Mouse (Mus musculus) embryonic stem cell, embryonic (primary cell): ENCODE data around the gene Parg.

Source experiments
- CTCF ChIA-PET, 4 experiments: fragments of 300-600 bp in 2 of 4; fragments of 350-600 bp in 2 of 4; sonication (Branson Sonifier 250); formaldehyde crosslinking; loops; one replicate each; lab custom pipeline; 2022; ENCODE audit warnings: inconsistent platforms in 2 of 4; lab: Charles Lee
- POLR2A ChIA-PET, 4 experiments: fragments of 300-600 bp in 2 of 4; fragments of 350-600 bp in 2 of 4; sonication (Branson Sonifier 250); formaldehyde crosslinking; loops; one replicate each; lab custom pipeline; 2022; ENCODE audit warnings: antibody characterized with exemption in 4 of 4, inconsistent platforms in 1 of 4; lab: Charles Lee

Gene Parg

GRCm38 (mm10) chr14:32228996-32229395, 27.2 kb downstream of the Parg start:
- POLR2A ChIA-PET = interaction anchor here in 2 of 4 experiments (0.9 to 1.5 kb wide), 7 partner anchors 13 to 249 kb away, joined by 3 to 6 read pairs (median 3); no protein-coding TSS in a partner anchor
- CTCF ChIA-PET = interaction anchor here in 3 of 4 experiments (0.6 to 2.8 kb wide), 22 partner anchors 8 to 333 kb away, joined by 3 to 10 read pairs (median 4); partner anchors contain the start of gene Slc18a3 (in 1 of the 3)

- CTCF ChIA-PET = no interaction called here
Observed at GRCm38 (mm10) chr14:32242401-32242800, 40.7 kb downstream of the Parg start.

GRCm38 (mm10) chr14:32246019-32246418, 44.3 kb downstream of the Parg start:
- CTCF ChIA-PET = interaction anchor here in 1 of 4 experiments (0.6 kb wide), 1 partner anchor 586 kb away, joined by 3 read pairs; no protein-coding TSS in a partner anchor

More at GRCm38 (mm10) chr14:32242401-32242800, 40.7 kb downstream of the Parg start:
- POLR2A ChIA-PET = interaction anchor here in 2 of 4 experiments (1.0 to 1.3 kb wide), 2 partner anchors 14 kb away, joined by 3 read pairs; no protein-coding TSS in a partner anchor

GRCm38 (mm10) chr14:32249616-32250015, 47.9 kb downstream of the Parg start:
- ChIA-PET CTCF (no interaction called here), POLR2A (interaction anchor here in 1 of 4 experiments (1.1 kb wide), 1 partner anchor 48 kb away, joined by 4 read pairs; no protein-coding TSS in a partner anchor)

More at GRCm38 (mm10) chr14:32246019-32246418, 44.3 kb downstream of the Parg start:
- POLR2A ChIA-PET = interaction anchor here in 1 of 4 experiments (0.6 kb wide), 1 partner anchor 80 kb away, joined by 3 read pairs; no protein-coding TSS in a partner anchor

GRCm38 (mm10) chr14:32260830-32261229, 59.1 kb downstream of the Parg start:
- ChIA-PET POLR2A (interaction anchor here in 1 of 4 experiments (1.5 to 1.7 kb wide), 2 partner anchors 9 to 10 kb away, joined by 4 to 8 read pairs; no protein-coding TSS in a partner anchor), CTCF (no interaction called here)

- POLR2A ChIA-PET = no interaction called here
- CTCF ChIA-PET = no interaction called here
Observed at GRCm38 (mm10) chr14:32261741-32262140, 60.0 kb downstream of the Parg start.

- ChIA-PET CTCF (interaction anchor here (0.5 to 1.8 kb wide), 10 partner anchors 40 to 213 kb away, joined by 3 to 6 read pairs (median 4); partner anchors contain the start of gene Chat (in 1 of the 4)), POLR2A (interaction anchor here in 3 of 4 experiments (0.6 to 3.1 kb wide), 7 partner anchors 9 to 79 kb away, joined by 3 to 8 read pairs (median 4); no protein-coding TSS in a partner anchor)
Observed at GRCm38 (mm10) chr14:32268999-32269398, 67.2 kb downstream of the Parg start.

GRCm38 (mm10) chr14:32269589-32269988, 67.8 kb downstream of the Parg start:
- ChIA-PET CTCF (interaction anchor here (1.0 to 1.8 kb wide), 8 partner anchors 41 to 212 kb away, joined by 3 to 6 read pairs (median 4); partner anchors contain the start of gene Chat (in 1 of the 4)), POLR2A (interaction anchor here in 3 of 4 experiments (0.6 to 3.1 kb wide), 6 partner anchors 9 to 48 kb away, joined by 3 to 8 read pairs (median 4); no protein-coding TSS in a partner anchor)

GRCm38 (mm10) chr14:32301622-32302021, 99.9 kb downstream of the Parg start:
- ChIA-PET POLR2A (interaction anchor here in 3 of 4 experiments (0.6 to 3.7 kb wide), 12 partner anchors 8 to 139 kb away, joined by 3 to 18 read pairs (median 6); no protein-coding TSS in a partner anchor), CTCF (no interaction called here)

GRCm38 (mm10) chr14:32302423-32302822, 100.7 kb downstream of the Parg start:
- ChIA-PET POLR2A (interaction anchor here in 3 of 4 experiments (0.6 to 3.7 kb wide), 8 partner anchors 9 to 102 kb away, joined by 3 to 18 read pairs (median 8); no protein-coding TSS in a partner anchor), CTCF (interaction anchor here in 1 of 4 experiments (0.5 kb wide), 1 partner anchor 347 kb away, joined by 3 read pairs; no protein-coding TSS in a partner anchor)

GRCm38 (mm10) chr14:32304921-32305320, 103.2 kb downstream of the Parg start:
- POLR2A ChIA-PET = interaction anchor here in 3 of 4 experiments (1.1 to 2.6 kb wide), 3 partner anchors 13 kb away, joined by 3 to 8 read pairs (median 4); no protein-coding TSS in a partner anchor
- CTCF ChIA-PET = no interaction called here

GRCm38 (mm10) chr14:32309876-32310275, 108.1 kb downstream of the Parg start:
- CTCF ChIA-PET = interaction anchor here in 3 of 4 experiments (0.6 to 1.7 kb wide), 11 partner anchors 8 to 171 kb away, joined by 3 to 5 read pairs (median 3); partner anchors contain the start of gene Chat (in 1 of the 3)
- POLR2A ChIA-PET = interaction anchor here in 2 of 4 experiments (0.7 to 3.3 kb wide), 8 partner anchors 8 to 42 kb away, joined by 3 to 22 read pairs (median 4); no protein-coding TSS in a partner anchor

- ChIA-PET CTCF (interaction anchor here in 2 of 4 experiments (0.6 to 1.5 kb wide), 2 partner anchors 104 to 125 kb away, joined by 3 to 5 read pairs; no protein-coding TSS in a partner anchor), POLR2A (interaction anchor here in 3 of 4 experiments (0.6 to 3.3 kb wide), 16 partner anchors 9 to 142 kb away, joined by 3 to 22 read pairs (median 4); partner anchors contain the start of gene Ogdhl (in 1 of the 3))
Observed at GRCm38 (mm10) chr14:32311381-32312035, 109.8 kb downstream of the Parg start.

GRCm38 (mm10) chr14:32317822-32318221, 116.1 kb downstream of the Parg start:
- CTCF ChIA-PET = interaction anchor here (0.5 to 1.3 kb wide), 9 partner anchors 8 to 806 kb away, joined by 3 to 8 read pairs (median 4); no protein-coding TSS in a partner anchor
- POLR2A ChIA-PET = interaction anchor here (0.5 to 2.6 kb wide), 84 partner anchors 8 to 1367 kb away, joined by 3 to 25 read pairs (median 4); partner anchors contain the start of genes Chat (in 2 of the 4), Btd (in 1 of the 4), Dph3 (in 1 of the 4) and Gm49387 (in 1 of the 4)

GRCm38 (mm10) chr14:32321732-32322685, 120.3 kb downstream of the Parg start, which contains the start of gene Ogdhl:
TSS of gene Ogdhl (plus strand) at chr14:32322019.
- POLR2A ChIA-PET = interaction anchor here in 2 of 4 experiments (0.6 to 2.8 kb wide), 14 partner anchors 9 to 1313 kb away, joined by 3 to 15 read pairs (median 4); partner anchors contain the start of gene Chat (in 1 of the 2)
- CTCF ChIA-PET = no interaction called here

GRCm38 (mm10) chr14:32323221-32323620, 121.5 kb downstream of the Parg start:
- ChIA-PET CTCF (no interaction called here), POLR2A (interaction anchor here in 3 of 4 experiments (0.7 to 2.8 kb wide), 14 partner anchors 9 to 142 kb away, joined by 3 to 15 read pairs (median 4); partner anchors contain the start of gene Chat (in 1 of the 3))
